Mouse (Mus musculus): ENCODE measurements around the gene Dock3. TPM values are rescaled to one million over a fixed set of nuclear protein-coding genes. Genes with fewer than 3 reads are reported as not detected.

Dock3 gene
- polyA plus RNA-seq, 1 experiment from 2014 or later: 0.64 TPM

DNA sequence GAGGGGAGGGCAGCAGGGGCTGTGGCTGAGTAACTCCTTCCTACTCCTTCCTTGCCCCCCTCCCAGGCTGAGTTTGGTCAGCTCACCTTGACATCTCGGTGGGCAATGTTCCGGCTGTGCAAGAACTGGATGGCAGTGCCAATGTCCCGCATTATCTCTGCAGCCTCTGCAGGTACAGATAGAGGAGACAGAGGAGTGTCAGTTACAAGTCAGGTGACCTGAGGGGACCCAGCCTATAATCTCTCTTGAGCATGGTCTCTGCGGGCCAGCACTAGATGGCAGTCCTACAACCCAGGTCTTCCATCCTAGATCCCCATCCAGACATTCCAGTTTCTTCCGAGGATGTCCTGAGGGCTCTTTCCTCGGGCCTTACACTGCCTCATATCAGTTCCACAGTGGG, 30.1 kb upstream of the Dock3 start:
- Histone ChIP-seq H3K27ac (ENCODE audit: low read length) (no peak overlapping the region), H3K9me3 (ENCODE audit: control insufficient read depth, low read length) (no peaks in the 10 kb centered on the region), H3K36me3 (ENCODE audit: control insufficient read depth, insufficient read depth, low read length) (no peaks in the 10 kb centered on the region), H3K9ac (ENCODE audit: low read depth, low read length) (no peak overlapping the region), H3K27me3 (replicated peaks; ENCODE audit: control insufficient read depth, insufficient read depth, low read length) (no peaks in the 10 kb centered on the region), H3K4me3 (ENCODE audit: low read length) (no peak overlapping the region), H3K4me1 (ENCODE audit: control insufficient read depth, insufficient read depth, low read length) (peaks cover 4% of the 10 kb centered on the region; the same call in 1 of the 2 replicates), H3K4me2 (ENCODE audit: low read depth, low read length) (no peak overlapping the region)
- ATAC-seq: no peak
- WGBS: 72% methylated on average over 6 of the region's 6 CpGs

GRCm38 (mm10) chr9:107260836-107261235, 29.1 kb upstream of the Dock3 start:
- 50% methylated on average over 8 of the region's 8 CpGs for WGBS
- no peak overlapping the region for H3K9ac ChIP-seq (ENCODE audit: low read depth, low read length)
- ATAC-seq: no peak

GRCm38 (mm10) chr9:107260429-107260828, 28.7 kb upstream of the Dock3 start:
- Histone ChIP-seq H3K27ac (ENCODE audit: low read length) (no peak overlapping the region), H3K36me3 (ENCODE audit: control insufficient read depth, insufficient read depth, low read length) (no peaks in the 10 kb centered on the region), H3K9me3 (ENCODE audit: control insufficient read depth, low read length) (no peaks in the 10 kb centered on the region), H3K4me2 (ENCODE audit: low read depth, low read length) (no peak overlapping the region), H3K9ac (ENCODE audit: low read depth, low read length) (no peak overlapping the region), H3K27me3 (replicated peaks; ENCODE audit: control insufficient read depth, insufficient read depth, low read length) (no peaks in the 10 kb centered on the region), H3K4me3 (ENCODE audit: low read length) (no peak overlapping the region), H3K4me1 (ENCODE audit: control insufficient read depth, insufficient read depth, low read length) (peaks cover 2% of the 10 kb centered on the region; the same call in 1 of the 2 replicates)
- ATAC-seq: no peak
- 59% methylated on average over 2 of the region's 2 CpGs for WGBS

More at GRCm38 (mm10) chr9:107260836-107261235, 29.1 kb upstream of the Dock3 start:
- Histone ChIP-seq H3K4me2 (ENCODE audit: low read depth, low read length) (no peak overlapping the region), H3K9me3 (ENCODE audit: control insufficient read depth, low read length) (no peaks in the 10 kb centered on the region), H3K4me3 (ENCODE audit: low read length) (no peak overlapping the region), H3K36me3 (ENCODE audit: control insufficient read depth, insufficient read depth, low read length) (no peaks in the 10 kb centered on the region), H3K27me3 (replicated peaks; ENCODE audit: control insufficient read depth, insufficient read depth, low read length) (no peaks in the 10 kb centered on the region), H3K27ac (ENCODE audit: low read length) (no peak overlapping the region), H3K4me1 (ENCODE audit: control insufficient read depth, insufficient read depth, low read length) (peaks cover 4% of the 10 kb centered on the region; the same call in 1 of the 2 replicates)

DNA sequence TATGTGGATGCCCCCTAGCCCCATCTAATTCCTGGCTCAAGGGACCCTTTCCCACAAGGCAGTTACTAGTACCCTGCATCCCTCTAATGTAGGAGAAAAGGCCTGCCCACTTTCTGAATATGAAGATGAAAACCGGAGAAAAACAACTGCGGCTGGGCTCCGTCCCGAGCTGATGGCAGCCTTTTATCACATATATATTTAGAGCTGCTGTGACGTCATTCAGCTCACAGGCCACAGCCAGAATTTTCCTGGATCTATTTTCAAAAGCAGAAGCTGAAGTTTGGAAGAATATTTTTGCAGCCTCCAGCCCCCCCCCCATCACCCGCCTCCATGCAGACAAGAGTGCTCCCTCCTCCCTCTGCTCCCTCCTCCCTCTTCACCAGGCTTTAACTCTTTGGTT, 27.9 kb upstream of the Dock3 start:
- Histone ChIP-seq H3K9me3 (ENCODE audit: control insufficient read depth, low read length) (no peaks in the 10 kb centered on the region), H3K4me1 (ENCODE audit: control insufficient read depth, insufficient read depth, low read length) (no peaks in the 10 kb centered on the region), H3K9ac (ENCODE audit: low read depth, low read length) (no peak overlapping the region), H3K4me2 (ENCODE audit: low read depth, low read length) (no peak overlapping the region), H3K27ac (ENCODE audit: low read length) (no peak overlapping the region), H3K4me3 (ENCODE audit: low read length) (no peak overlapping the region), H3K36me3 (ENCODE audit: control insufficient read depth, insufficient read depth, low read length) (no peaks in the 10 kb centered on the region), H3K27me3 (replicated peaks; ENCODE audit: control insufficient read depth, insufficient read depth, low read length) (no peaks in the 10 kb centered on the region)
- 69% methylated on average over 6 of the region's 6 CpGs for WGBS
- no peak for ATAC-seq

DNA sequence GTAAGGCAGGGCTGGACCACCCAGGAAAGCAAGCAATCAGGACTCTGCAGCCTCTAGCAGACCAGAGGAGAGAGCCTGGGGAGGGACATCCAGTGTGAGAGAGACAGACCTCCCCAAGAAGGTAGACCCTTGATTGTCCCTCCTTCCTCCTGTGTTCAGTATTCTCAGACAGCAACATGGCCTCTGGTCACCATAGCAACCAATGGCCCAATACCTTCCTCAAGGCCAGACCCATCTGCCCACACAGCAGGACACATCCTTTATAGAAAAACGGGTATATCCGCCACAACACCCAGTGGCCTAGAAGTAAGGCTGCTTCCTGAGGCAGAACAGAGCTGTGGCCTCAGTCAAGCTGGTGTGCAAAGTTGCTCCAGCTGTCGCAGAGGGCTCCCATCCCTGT, 23.9 kb upstream of the Dock3 start:
- no peak for ATAC-seq
- no peak overlapping the region for H3K27ac ChIP-seq (ENCODE audit: low read length)
- H3K4me2 ChIP-seq (ENCODE audit: low read depth, low read length): no peak overlapping the region
- no peak overlapping the region for H3K9ac ChIP-seq (ENCODE audit: low read depth, low read length)
- no peaks in the 10 kb centered on the region for H3K9me3 ChIP-seq (ENCODE audit: control insufficient read depth, low read length)
- H3K4me3 ChIP-seq (ENCODE audit: low read length): no peak overlapping the region
- WGBS: 50% methylated on average over 3 of the region's 3 CpGs
- no peaks in the 10 kb centered on the region for H3K4me1 ChIP-seq (ENCODE audit: control insufficient read depth, insufficient read depth, low read length)
- no peaks in the 10 kb centered on the region for H3K36me3 ChIP-seq (ENCODE audit: control insufficient read depth, insufficient read depth, low read length)
- H3K27me3 ChIP-seq (replicated peaks; ENCODE audit: control insufficient read depth, insufficient read depth, low read length): no peaks in the 10 kb centered on the region

DNA sequence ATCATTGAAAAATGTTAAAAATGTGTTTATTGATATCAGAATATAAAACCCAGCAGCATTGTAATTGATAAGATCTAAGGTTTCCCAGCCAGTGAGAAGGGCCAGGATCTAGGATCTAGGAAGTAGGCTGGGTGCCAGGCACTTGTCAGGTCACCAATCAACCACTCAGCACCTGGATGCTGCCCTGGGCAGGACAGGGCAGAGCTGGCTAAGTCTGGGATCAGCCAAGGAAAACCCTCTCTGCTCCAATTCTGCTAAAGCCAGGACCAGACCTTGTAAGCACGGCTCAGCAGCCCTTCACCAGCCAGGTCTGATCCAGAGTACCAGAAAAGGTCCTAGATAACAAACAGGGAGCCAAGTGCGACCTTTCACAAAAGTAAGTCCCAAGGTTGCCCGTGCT, 23.2 kb upstream of the Dock3 start:
- no peaks in the 10 kb centered on the region for H3K4me1 ChIP-seq (ENCODE audit: control insufficient read depth, insufficient read depth, low read length)
- H3K36me3 ChIP-seq (ENCODE audit: control insufficient read depth, insufficient read depth, low read length): no peaks in the 10 kb centered on the region
- H3K27me3 ChIP-seq (replicated peaks; ENCODE audit: control insufficient read depth, insufficient read depth, low read length): no peaks in the 10 kb centered on the region
- ATAC-seq: no peak
- 88% methylated on average over 3 of the region's 3 CpGs for WGBS
- H3K9ac ChIP-seq (ENCODE audit: low read depth, low read length): no peak overlapping the region
- H3K27ac ChIP-seq (ENCODE audit: low read length): no peak overlapping the region
- no peak overlapping the region for H3K4me3 ChIP-seq (ENCODE audit: low read length)
- no peaks in the 10 kb centered on the region for H3K9me3 ChIP-seq (ENCODE audit: control insufficient read depth, low read length)
- no peak overlapping the region for H3K4me2 ChIP-seq (ENCODE audit: low read depth, low read length)

GRCm38 (mm10) chr9:107254476-107254875, 22.8 kb upstream of the Dock3 start:
- 65% methylated on average over 12 of the region's 12 CpGs for WGBS
- no peak for ATAC-seq
- no peaks in the 10 kb centered on the region for H3K4me1 ChIP-seq (ENCODE audit: control insufficient read depth, insufficient read depth, low read length)
- no peak overlapping the region for H3K9ac ChIP-seq (ENCODE audit: low read depth, low read length)
- H3K27ac ChIP-seq (ENCODE audit: low read length): no peak overlapping the region
- no peak overlapping the region for H3K4me2 ChIP-seq (ENCODE audit: low read depth, low read length)
- H3K27me3 ChIP-seq (replicated peaks; ENCODE audit: control insufficient read depth, insufficient read depth, low read length): no peaks in the 10 kb centered on the region
- H3K36me3 ChIP-seq (ENCODE audit: control insufficient read depth, insufficient read depth, low read length): no peaks in the 10 kb centered on the region
- H3K9me3 ChIP-seq (ENCODE audit: control insufficient read depth, low read length): no peaks in the 10 kb centered on the region
- H3K4me3 ChIP-seq (ENCODE audit: low read length): no peak overlapping the region

GRCm38 (mm10) chr9:107252164-107252563, 20.5 kb upstream of the Dock3 start:
- no peak for ATAC-seq
- Histone ChIP-seq H3K4me2 (ENCODE audit: low read depth, low read length) (no peak overlapping the region), H3K9me3 (ENCODE audit: control insufficient read depth, low read length) (no peaks in the 10 kb centered on the region), H3K9ac (ENCODE audit: low read depth, low read length) (no peak overlapping the region), H3K27me3 (replicated peaks; ENCODE audit: control insufficient read depth, insufficient read depth, low read length) (no peaks in the 10 kb centered on the region; the same call in 1 of the 2 replicates), H3K36me3 (ENCODE audit: control insufficient read depth, insufficient read depth, low read length) (no peaks in the 10 kb centered on the region), H3K4me1 (ENCODE audit: control insufficient read depth, insufficient read depth, low read length) (no peaks in the 10 kb centered on the region), H3K4me3 (ENCODE audit: low read length) (no peak overlapping the region), H3K27ac (ENCODE audit: low read length) (no peak overlapping the region)
- 18% methylated on average over 5 of the region's 5 CpGs for WGBS

DNA sequence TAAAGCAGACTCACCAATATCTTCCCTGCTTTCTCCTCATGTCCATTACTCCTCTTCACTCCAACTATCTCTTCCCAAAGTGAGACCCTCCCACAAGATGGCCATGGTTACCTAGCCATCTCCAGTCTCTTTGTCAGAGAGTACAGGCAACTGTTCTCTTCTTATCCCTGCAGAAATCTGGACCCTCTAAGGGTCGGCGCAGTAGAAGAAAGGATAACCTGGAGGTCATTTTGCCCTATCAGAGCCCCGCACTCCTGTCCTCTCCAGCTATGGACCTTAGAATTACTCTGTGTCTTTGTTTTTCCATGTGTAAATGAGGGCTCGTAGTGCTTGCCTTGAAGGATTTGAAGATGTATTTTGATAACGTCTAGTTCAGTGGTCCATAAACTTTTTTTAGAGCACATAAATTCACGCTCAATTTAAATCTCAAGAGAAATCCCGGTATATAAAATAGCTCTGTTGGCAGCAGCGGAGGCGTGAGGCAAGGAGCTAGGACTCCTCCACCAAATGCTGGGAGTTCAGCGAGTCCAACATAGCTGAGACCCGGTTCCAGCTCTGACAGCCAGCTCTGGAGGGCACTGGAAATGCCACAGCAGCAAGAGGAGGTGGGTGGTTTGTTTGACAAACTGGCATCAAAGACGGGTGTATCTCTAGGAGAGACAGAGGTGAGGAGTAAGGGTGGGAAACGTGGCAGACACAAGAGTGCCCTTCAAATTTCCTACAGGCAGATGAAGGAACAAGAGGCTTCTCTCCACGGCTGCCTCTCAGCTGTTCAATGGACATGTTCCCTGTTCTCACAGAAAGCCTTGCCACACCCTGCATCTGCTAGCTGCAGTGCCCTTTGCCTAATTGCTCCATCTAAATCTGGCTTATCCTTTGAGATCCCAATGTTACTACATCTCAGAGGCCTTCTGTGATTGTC, 19.0 kb upstream of the Dock3 start:
- no peaks in the 10 kb centered on the region for H3K36me3 ChIP-seq (ENCODE audit: control insufficient read depth, insufficient read depth, low read length)
- H3K27me3 ChIP-seq (replicated peaks; ENCODE audit: control insufficient read depth, insufficient read depth, low read length): no peaks in the 10 kb centered on the region; the same call in 1 of the 2 replicates
- no peak overlapping the region for H3K4me2 ChIP-seq (ENCODE audit: low read depth, low read length)
- no peak overlapping the region for H3K4me3 ChIP-seq (ENCODE audit: low read length)
- ATAC-seq: no peak
- H3K9me3 ChIP-seq (ENCODE audit: control insufficient read depth, low read length): no peaks in the 10 kb centered on the region
- H3K4me1 ChIP-seq (ENCODE audit: control insufficient read depth, insufficient read depth, low read length): no peaks in the 10 kb centered on the region
- H3K27ac ChIP-seq (ENCODE audit: low read length): no peak overlapping the region
- WGBS: 82% methylated on average over 14 of the region's 14 CpGs
- H3K9ac ChIP-seq (ENCODE audit: low read depth, low read length): no peak overlapping the region

Measured in intestine, embryonic 16.5 days (tissue).